Mouse (Mus musculus): ENCODE measurements around the gene Sim2. TPM values are rescaled to one million over a fixed set of nuclear protein-coding genes. Genes with fewer than 3 reads are reported as not detected.

The Sim2 gene
- not detected in 2 replicates for total RNA-seq (2021)
- long read RNA-seq = 0 reads

DNA sequence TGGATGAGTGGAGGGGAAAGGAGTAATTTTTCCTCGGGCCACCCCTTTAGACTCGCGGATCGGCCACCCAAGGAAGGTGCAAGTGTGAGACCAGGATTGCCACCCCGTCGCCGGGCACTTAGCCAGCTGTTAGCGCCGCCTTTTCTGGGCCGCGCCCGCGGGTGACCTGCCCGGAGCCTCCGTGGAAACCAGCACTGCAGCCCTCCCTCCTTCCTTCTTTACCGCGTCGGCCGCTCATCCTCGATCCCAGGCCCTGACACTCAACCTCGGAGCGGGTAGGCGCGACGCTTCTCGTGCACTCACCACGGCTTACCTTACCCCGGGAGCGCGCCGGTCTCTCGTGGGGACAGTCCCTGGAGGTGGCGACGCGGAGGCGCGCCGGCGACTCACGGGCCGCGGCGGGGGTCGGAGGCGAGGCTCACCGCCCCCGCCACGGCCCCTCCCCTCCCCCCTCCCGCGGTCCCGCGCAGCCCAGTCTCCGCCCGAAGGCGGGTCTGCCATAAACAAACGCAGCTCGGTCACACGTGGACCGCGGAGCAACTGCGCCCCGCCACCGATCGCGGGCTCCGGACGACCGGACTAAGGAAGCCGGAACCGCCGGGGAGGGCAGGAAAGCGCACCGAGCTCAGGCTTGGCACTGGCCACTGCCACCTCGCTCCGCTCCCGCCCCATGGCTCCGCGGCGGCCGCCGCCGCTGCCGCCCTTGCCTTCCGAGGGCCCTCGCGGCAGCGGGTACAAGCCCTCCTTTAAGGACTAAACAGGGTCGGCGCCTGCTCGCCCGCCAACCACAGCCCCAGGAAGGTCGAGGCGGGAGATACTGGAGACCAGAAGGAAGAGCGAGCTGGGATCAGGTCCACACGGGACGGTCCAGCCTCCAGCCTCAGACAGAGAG lies at the start of gene Sim2:
TSS of gene Sim2 (plus strand) at position 221 of the 892 bp plus-strand sequence.
- peak; percentile 54 for DNase-seq

DNA sequence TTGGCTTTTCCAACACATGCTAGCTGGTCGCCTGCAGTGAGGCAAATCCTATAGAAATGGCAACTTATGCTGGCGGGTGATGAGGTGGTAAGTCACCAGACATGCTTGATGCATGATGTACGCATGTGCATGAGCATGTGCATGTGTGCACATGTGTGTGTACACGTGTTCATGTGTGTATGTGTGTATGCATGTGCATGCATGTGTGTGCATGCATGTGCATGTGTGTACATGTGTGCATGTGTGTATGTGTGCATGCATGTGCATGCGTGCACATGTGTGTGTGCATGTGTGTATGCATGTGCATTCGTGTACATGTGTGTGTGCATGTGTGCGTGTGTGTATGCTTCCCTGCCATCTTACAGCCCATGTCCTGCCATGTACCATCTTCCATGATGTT lies 47.5 kb upstream of the Sim2 start:
- DNase-seq = no peak

GRCm38 (mm10) chr16:94038272-94038985 lies 46.3 kb upstream of the Sim2 start:
- DNase-seq = peak; percentile 62

GRCm38 (mm10) chr16:94038986-94039341 lies 45.8 kb upstream of the Sim2 start:
- no peak for DNase-seq

DNA sequence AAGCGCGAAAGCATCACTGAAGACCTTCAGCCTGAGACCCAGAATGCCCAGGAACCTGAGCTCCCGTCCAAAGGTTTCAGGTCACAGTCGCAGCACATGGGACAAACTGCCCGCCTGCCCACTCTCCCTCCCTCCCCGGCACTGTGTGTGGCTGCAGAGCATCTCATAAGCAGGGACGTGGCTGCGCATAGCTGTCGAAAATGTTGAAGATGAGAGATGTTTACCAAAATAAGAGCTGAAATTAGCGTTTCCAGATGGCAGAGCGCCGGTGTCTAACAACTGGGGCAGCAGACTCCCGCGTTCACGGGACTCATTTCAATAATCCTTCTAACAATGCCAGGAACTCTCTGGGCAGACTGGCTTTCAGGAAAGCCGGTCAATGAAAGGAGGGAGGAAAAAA lies 44.2 kb upstream of the Sim2 start:
- DNase-seq = no peak

DNA sequence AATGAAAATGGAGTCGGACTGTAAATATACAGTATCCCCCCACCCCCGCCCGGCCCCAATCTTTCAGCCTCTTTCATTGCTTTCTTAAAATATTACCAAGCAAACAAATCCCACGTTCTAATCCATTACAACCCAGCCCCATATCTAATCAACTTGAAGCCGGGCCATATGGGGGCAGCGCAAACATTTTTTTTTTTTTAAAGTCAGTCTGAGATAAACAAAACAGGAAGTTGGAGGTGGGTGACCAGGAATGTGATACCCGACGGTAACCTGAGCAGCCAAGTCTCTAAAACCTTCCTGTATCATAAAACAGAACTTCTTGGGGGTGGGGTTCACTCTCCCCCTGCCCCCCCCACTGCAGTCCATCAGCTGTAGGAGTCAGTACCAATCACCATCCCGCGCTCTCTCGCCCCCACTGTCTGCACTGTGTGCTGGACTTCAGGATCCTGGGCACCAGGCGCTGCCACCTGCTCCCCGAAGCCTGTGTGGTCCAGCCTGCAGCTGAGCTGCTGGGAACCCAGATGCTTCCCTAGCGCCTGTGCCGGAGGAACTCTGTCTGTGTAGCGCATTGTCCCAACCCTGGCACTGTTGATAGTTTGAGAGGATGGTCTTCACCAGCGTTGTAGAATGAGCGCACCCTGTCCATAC lies 43.5 kb upstream of the Sim2 start:
- no peak for DNase-seq

DNA sequence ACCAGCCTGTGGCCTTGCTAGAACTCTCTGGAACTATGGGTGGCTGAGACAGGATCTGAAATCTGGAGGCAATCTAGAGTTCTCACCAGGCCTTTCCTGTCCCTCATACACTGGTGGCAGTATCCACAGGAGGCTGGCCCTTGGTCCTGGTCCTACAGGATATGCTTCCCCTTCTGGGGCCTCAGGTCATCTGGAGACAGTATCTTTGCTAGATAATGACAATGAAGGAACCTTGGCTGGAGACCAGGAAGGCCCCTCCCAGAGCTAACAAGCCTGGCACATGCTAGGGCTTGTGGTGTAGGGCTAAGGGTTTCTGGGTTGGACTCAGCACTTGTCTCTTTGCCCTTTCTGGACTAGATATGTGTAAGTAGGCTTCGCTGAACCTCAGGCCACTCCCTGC lies 40.9 kb upstream of the Sim2 start:
- no peak for DNase-seq

GRCm38 (mm10) chr16:94044996-94045395 lies 39.7 kb upstream of the Sim2 start:
- no peak for DNase-seq

- DNase-seq = no peak
Observed at GRCm38 (mm10) chr16:94050368-94050767, 34.4 kb upstream of the Sim2 start.

DNA sequence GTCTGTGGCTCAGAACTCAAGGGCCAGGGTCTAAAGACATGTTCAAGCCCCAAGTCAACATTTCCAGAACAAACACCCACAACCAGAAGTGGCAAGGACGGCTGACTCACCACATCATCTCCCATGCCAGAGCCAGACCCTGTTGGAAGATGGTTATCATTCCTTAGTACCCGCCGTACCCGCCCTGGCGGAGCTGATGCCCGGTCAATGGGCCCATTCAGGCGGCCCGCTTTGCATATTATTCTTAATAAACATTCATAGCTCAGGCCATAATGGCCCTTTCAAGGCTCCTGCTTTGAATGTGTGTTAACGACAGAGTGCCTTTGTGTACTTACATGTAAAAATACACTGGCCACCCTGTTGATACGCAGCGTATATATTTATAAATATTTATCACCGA lies 29.6 kb upstream of the Sim2 start:
- DNase-seq = no peak

DNA sequence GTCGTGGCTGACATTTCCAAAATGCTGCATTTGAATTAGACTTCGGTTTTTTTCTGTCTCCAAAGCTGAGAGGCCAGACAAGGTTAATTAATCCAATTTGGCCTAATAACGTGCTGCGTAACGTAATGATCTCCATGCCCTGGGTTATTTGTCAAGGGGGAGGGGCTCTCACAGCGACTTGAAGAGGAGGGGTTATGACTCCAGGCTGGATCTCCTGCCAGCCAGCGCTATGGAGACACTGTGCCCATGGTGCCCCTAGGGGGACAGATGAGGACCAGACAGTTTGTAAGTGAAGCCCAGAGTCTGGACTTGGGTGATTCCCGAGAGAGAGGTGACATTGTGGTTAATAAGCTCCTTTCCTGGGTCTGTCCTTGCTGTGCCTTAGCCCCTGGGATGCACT lies 29.2 kb upstream of the Sim2 start:
- DNase-seq = no peak

DNA sequence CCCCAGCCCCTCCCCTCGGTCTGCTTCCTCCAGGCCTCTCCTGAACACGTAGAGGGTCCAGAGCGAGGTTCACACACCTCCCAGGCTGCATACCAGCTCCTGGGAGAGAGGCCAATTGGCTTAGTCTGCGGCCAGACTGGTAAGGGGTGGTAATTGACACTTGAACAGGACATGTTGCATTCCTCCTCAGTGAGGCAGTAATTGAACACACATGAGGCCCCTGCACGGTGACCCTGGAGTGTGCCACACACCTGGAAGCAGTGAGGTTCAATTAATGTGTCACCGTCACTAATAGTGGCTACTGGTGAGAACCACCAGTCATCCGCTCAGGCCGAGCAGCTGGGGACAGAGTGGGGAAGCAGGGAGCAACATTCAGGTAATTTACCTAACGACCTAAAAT lies 24.9 kb upstream of the Sim2 start:
- no peak for DNase-seq

DNA sequence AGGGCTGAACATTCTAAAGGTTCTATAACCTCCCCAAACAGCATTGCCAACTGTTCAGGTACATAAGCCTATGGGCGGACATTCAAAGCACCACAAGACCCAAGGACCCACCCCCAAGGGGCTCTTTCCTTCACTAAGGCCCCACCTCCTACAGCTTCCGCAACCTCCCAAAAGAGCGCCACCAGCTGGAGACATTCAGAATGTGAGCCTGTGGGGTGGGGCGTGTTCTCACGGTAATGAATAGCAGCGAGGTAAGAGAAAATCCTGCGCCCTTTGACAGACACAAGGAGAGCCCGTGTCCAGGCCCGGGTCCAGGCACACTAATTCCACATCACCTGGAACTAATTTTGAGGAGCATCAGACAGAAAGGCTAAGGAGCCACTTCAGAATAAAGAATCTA lies 20.5 kb upstream of the Sim2 start:
- DNase-seq = no peak

DNA sequence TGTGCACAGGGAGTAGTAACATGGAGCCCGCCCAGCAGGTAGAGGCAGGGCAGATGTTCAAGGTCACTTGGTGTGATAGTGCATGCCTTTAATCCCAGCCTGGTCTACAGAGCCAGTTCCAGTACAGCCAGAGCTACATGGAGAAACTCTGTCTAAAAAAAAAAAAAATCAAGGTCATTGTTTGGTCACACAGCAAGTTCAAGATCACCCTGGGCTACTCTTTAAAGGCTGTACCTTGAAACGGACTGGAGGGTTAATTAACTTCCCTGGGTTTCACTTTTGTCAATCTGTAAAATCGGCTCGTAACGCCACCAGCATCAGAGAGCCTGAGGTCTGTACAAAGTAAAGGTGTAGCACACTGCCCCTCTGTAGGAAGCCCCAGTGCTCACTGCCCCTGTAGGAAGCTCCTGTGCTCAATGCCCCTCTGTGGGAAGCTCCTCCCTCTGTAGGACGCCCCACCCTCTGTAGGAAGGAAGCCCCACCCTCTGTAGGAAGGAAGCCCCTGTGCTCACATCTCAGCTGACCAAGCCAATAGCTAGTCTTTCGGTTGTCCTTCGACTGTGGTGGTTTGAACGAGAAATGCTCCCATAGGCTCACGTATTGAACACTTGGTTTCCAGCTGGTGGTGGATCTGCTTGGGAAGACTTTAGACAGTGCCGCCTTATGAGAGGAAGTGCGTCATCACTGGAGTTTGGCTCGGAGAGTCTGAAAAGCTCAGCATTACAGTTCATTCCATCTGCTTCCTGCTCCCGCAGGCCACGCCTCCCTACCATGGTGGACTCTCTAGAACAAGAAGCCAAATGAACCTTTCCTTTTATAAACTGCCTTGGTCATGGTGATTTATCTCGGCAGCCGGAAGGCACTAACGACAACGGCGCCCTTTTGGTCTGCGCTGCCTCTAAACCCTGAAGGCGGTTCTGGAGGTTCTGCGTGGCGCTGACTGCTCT lies 18.7 kb upstream of the Sim2 start:
- no peak for DNase-seq

GRCm38 (mm10) chr16:94066771-94067170 lies 18.0 kb upstream of the Sim2 start:
- no peak for DNase-seq

DNA sequence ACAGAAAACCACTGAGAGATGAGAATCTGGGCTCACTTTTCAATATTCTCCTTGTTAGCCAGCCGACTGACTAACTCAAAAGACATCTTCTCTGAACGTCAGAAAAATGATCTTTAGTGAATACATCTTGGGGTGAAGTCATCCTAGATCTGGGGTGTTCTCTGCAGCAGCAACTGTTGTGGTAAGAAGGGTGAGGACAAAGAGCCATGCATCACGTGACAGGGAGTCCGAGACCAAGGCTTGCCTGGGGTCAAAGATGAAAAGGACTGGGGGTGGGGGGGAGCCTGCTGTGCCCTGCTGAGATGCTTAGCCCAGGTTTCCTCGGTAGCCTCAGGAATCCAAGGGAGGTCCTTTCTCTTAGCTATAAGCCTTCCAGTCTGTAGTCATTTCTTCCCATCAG lies 17.5 kb upstream of the Sim2 start:
- DNase-seq = no peak

DNA sequence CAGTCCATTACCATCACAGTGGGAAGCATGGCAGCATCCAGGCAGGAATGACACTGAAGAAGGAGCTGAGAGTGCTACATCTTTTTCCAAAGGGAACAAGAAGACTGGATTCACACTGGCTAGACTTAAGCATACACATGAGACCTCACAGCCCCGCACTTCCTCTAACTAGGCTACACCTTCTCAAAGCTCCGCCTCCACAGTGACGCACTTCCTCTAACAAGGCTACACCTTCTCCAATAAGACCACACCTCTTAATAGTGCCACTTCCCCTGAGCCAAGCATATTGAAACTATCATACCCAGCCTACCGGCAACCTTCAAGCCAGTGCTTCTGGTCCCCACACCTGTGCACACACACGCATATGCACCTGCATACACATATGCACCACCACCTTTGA lies 15.7 kb upstream of the Sim2 start:
- DNase-seq = no peak

DNA sequence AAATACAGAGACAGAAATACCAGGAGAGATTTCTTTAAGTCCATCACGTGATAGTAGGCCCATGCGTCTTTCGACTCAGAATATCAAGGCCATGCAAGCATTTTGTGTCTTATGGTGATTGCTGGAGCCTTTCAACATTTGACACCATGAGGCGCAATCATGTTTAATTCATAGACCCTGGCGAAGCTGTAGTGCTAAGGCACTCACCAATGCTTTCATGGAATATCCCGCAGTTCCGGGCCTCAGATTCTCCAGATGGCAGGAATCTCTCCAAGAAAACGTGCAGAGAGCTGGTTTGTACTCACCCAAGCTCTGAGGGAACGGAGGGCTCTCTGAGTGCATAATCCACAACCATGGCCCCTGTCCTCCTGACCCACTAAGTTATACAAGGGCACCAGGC lies 13.8 kb upstream of the Sim2 start:
- no peak for DNase-seq

DNA sequence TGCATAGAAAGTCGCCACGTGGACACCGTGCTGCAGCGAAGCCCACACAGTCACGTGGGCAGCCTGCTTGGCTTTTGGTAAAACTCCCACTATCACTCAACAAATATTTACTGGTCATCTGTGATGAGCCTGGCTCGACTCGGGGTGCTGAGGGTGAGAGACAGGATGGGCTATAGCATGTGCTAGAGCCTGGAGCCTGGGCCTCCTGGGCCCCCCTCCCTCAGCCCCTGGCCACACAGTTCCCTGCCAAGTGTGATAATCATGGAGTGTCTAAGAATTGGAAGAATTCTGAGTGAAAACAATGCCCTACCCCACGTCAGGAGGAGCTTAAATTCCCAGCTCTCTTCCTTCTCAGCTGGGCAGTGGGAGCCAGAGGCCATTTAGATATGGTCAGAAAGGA lies 13.3 kb upstream of the Sim2 start:
- DNase-seq = no peak

DNA sequence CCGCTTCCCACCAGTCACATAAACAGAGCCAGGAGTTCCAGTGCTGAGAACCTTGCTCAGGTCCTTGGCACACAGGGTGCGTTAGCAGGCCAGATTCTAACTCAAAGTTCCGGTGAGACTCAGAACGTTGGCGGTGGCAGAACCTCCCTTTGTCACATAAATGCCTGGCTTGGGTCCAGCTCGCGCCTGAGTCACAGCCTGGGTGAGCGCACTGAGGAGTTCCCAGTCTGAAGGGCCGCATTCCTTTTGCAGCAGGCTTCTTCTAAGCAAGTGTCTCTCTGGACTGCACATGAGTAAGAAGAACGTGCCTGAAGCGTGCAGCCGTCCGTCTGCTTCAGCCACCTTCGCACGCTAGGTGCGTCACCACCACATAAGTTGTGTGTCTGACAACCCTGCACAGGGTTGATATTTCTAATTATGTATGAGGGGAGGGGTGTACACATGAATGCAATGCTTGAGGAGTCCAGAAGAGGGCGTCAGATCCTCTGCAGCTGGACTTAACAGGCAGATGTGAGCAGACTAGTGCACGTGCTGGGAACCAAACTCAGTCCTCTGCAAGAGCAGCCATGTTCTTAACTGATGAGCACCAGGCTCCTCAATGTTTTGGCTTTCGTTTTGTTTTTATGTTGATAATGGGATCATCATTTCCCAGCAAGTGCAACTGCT lies 9.2 kb upstream of the Sim2 start:
- peak; percentile 89 for DNase-seq

DNA sequence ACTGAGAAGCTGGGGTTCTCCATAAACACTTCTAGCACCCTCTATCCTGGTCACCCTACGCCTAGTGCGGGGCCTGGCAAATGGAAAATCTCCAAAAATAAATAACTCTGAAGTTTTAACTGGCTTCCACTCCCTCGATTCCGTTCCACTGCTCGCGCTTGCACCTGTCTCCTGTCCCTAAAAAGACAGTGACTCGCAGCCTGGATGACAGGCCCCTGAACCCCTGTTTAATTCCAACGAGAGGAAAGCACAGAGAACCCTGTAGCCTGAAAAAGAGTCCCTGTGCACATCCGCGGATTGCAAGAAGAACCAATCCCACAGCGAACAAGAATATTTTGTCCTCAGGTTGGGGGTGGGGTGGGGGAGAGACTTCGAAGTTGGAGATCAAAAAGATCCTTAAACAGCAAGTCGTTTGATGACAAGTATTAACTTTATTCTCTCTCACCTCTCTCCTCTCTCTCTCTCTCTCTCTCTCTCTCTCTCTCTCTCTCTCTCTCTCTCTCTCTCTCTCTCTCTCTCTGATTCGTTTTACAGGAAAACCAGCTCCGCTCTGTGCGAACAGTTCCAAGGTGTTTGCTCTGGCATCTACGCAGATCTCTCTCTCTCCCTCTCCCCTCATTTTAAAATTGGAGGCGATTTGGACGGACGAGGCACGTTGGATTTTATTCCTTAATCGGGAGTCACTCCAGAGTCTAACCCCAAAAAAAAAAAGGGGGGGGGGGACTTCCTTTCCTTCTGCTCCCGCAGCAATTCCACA lies 6.2 kb upstream of the Sim2 start:
- DNase-seq = no peak
